Mouse (Mus musculus): ENCODE data around the gene Krt81. TPM values are rescaled to one million over a fixed set of nuclear protein-coding genes. Genes with fewer than 3 reads are reported as not detected.

The Krt81 gene
- polyA plus RNA-seq, 1 experiment from 2014 or later: not detected

DNA sequence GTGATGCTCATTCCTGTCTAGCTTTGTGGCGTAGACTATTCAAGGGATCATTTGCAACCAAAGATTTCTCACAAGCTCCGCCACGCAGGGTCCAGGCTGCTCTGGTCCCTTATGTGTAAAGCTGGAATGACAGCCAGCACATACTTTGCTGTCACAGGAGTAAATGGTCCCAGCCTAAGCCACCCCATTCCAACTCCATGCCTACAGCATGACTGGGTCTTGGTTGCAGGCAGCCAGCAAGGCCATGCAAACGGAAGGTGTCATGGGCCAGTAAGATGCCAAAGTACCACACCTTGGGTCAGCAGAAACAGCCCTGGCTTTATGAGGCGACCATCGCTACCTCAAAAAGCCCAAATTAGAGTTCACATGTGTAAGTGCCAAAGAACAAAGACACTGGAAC, 30.2 kb upstream of the Krt81 start:
- DNase-seq (ENCODE audit: low spot score) (no peak), ATAC-seq (no peak)
- H3K4me3 ChIP-seq (ENCODE audit: low read depth, low read length): no peak overlapping the region
- H3K27me3 ChIP-seq (replicated peaks; ENCODE audit: insufficient read depth, low read length): no peaks in the 10 kb centered on the region
- H3K4me1 ChIP-seq (ENCODE audit: insufficient read depth, low read depth, low read length): peaks cover 3% of the 10 kb centered on the region; the same call in 1 of the 2 replicates
- no peak for TF ChIP-seq EP300 (IDR thresholded peaks at IDR 0.05)
- TF ChIP-seq CTCF (IDR thresholded peaks at IDR 0.05): no peak
- H3K36me3 ChIP-seq (ENCODE audit: insufficient read depth, low read length): no peaks in the 10 kb centered on the region
- H3K27ac ChIP-seq (ENCODE audit: low read length): no peak overlapping the region
- H3K4me2 ChIP-seq (replicated peaks; ENCODE audit: low read depth, low read length): no peak overlapping the region
- 87% methylated on average over 6 of the region's 6 CpGs for WGBS
- H3K9ac ChIP-seq (replicated peaks; ENCODE audit: low read depth): no peak overlapping the region
- no peaks in the 10 kb centered on the region for H3K9me3 ChIP-seq (ENCODE audit: low read length)

DNA sequence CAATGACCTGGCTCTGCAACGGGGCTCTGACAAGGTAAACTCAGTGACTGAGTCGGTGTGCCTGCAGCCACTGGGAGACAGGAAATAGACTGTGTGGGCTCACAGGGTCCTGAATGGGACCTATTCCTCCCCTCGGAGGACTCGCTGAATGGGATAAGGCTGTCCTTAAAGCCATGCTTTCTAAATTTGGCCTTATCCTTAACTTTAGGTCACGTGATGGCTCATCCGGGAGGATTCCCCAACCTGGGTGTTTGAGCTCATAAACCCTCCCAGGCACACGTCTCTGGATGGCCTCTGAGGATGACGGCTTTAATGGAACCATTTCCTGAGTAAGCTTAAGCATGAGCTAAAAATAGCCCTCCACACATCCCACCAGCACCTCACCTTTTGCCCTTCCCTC, 29.2 kb upstream of the Krt81 start:
- WGBS: 44% methylated on average over 8 of the region's 8 CpGs
- TF ChIP-seq EP300 (IDR thresholded peaks at IDR 0.05): no peak
- no peak for TF ChIP-seq CTCF (IDR thresholded peaks at IDR 0.05)
- peaks cover 3% of the 10 kb centered on the region; the same call in 1 of the 2 replicates for H3K4me1 ChIP-seq (ENCODE audit: insufficient read depth, low read depth, low read length)
- ATAC-seq: no peak
- no peak overlapping the region for H3K4me3 ChIP-seq (ENCODE audit: low read depth, low read length)
- H3K27ac ChIP-seq (ENCODE audit: low read length): no peak overlapping the region
- no peak overlapping the region for H3K9ac ChIP-seq (replicated peaks; ENCODE audit: low read depth)
- no peaks in the 10 kb centered on the region for H3K36me3 ChIP-seq (ENCODE audit: insufficient read depth, low read length)
- no peaks in the 10 kb centered on the region for H3K27me3 ChIP-seq (replicated peaks; ENCODE audit: insufficient read depth, low read length)
- no peak for DNase-seq (ENCODE audit: low spot score)
- no peak overlapping the region for H3K4me2 ChIP-seq (replicated peaks; ENCODE audit: low read depth, low read length)
- no peaks in the 10 kb centered on the region for H3K9me3 ChIP-seq (ENCODE audit: low read length)

DNA sequence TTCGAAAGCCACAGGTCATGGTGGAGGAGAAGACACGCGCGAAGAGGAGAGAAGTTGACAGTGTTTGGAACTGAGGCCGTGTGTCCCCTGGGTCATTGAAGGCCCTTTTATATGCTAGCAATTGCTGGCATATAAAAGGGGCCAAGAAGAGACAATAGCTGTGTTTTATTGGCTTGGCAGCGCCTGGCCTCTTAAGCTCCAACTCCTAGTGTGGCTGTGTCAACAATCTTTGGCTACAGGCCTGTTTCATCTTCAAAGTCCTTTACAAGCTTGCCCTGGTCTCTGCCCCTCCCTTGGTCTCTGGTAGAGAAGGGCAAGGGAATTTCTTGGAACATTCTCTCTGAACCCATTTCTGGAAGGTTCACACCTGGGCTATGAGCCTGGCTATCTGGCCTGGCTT, 27.9 kb upstream of the Krt81 start, which contains the start of gene Krt83:
TSS of gene Krt83 (minus strand) at position 82 of the 400 bp plus-strand sequence.
- peak; percentile 31 for DNase-seq (ENCODE audit: low spot score)
- WGBS: 55% methylated on average over 6 of the region's 6 CpGs

DNA sequence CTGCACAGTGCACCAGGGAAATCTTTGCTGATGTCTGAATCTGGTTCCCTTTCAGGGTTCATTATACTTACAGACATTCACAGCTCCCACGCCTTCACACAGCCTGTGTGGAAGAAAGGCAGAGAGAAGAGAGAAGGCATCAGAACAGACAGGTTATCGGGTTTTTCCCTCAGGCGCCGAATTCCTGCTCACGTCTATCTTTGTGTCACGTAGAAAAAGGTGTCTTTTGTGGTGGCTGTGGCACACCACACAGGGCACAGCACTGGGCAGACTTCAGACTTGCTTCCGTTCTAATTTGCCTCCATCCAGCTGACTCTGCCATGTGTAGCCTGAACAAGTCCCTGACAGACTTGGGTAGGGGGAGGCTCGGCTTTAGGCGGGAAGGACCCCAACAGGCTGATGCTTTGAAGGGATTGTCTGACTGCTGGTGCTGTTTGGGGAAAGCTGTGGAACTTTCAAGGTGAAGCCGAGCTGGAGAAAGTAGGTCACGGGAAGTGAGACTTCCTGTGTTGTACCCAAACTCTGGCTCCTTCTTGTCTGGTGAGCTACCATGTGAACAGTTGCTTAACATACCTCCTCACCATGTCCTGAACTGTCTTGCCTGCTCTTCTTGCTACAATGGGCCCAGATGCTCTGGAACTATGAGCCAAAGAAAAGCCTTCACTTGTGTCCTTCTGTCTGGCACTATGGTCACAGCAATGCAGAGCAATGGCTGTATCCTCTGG, 22.5 kb upstream of the Krt81 start:
- Histone ChIP-seq H3K9me3 (ENCODE audit: low read length) (no peaks in the 10 kb centered on the region), H3K36me3 (ENCODE audit: insufficient read depth, low read length) (no peaks in the 10 kb centered on the region), H3K4me2 (replicated peaks; ENCODE audit: low read depth, low read length) (no peak overlapping the region), H3K4me3 (ENCODE audit: low read depth, low read length) (no peak overlapping the region), H3K9ac (replicated peaks; ENCODE audit: low read depth) (no peak overlapping the region), H3K4me1 (ENCODE audit: insufficient read depth, low read depth, low read length) (no peaks in the 10 kb centered on the region), H3K27ac (ENCODE audit: low read length) (no peak overlapping the region), H3K27me3 (replicated peaks; ENCODE audit: insufficient read depth, low read length) (no peaks in the 10 kb centered on the region)
- 72% methylated on average over 11 of the region's 11 CpGs for WGBS
- ATAC-seq (no peak), DNase-seq (ENCODE audit: low spot score) (no peak)
- TF ChIP-seq CTCF (IDR thresholded peaks at IDR 0.05) (no peak), EP300 (IDR thresholded peaks at IDR 0.05) (no peak)

More for the DNA sequence above, 27.9 kb upstream of the Krt81 start, which contains the start of gene Krt83:
- H3K4me3 ChIP-seq (ENCODE audit: low read depth, low read length): no peak within 1 kb of the TSS
- no peaks in the 10 kb centered on the region for H3K27me3 ChIP-seq (replicated peaks; ENCODE audit: insufficient read depth, low read length)
- ATAC-seq: no peak
- H3K9ac ChIP-seq (replicated peaks; ENCODE audit: low read depth): no peak within 1 kb of the TSS
- no peaks in the 10 kb centered on the region for H3K36me3 ChIP-seq (ENCODE audit: insufficient read depth, low read length)
- TF ChIP-seq EP300 (IDR thresholded peaks at IDR 0.05) (no peak), CTCF (IDR thresholded peaks at IDR 0.05) (no peak)
- peaks cover 3% of the 10 kb centered on the region; the same call in 1 of the 2 replicates for H3K4me1 ChIP-seq (ENCODE audit: insufficient read depth, low read depth, low read length)
- no peaks in the 10 kb centered on the region for H3K9me3 ChIP-seq (ENCODE audit: low read length)
- H3K4me2 ChIP-seq (replicated peaks; ENCODE audit: low read depth, low read length): no peak within 1 kb of the TSS
- no peak within 1 kb of the TSS for H3K27ac ChIP-seq (ENCODE audit: low read length)

DNA sequence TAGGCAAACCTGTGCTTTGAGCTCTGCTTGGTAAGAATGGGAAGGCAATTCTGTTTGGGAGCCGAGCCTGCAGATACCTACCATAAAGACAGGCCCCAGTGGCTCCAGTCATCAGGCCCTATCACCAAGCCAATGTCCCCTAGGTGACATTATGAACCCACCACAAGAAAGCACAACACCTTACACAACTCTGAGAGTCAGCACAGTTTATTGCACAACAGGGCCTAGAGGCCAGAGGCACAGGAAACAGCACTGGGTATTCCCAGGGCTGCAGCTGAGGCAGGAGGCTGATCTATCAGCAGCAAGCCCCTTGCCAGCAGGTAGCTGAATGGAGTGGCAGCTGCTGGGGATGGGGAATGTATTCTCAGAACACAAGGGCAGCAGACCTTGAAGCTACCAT, 21.4 kb upstream of the Krt81 start:
- H3K27me3 ChIP-seq (replicated peaks; ENCODE audit: insufficient read depth, low read length): no peaks in the 10 kb centered on the region
- no peak for ATAC-seq
- 74% methylated on average over 1 of the region's 1 CpGs for WGBS
- no peak overlapping the region for H3K4me2 ChIP-seq (replicated peaks; ENCODE audit: low read depth, low read length)
- no peaks in the 10 kb centered on the region for H3K4me1 ChIP-seq (ENCODE audit: insufficient read depth, low read depth, low read length)
- H3K9me3 ChIP-seq (ENCODE audit: low read length): no peaks in the 10 kb centered on the region
- H3K27ac ChIP-seq (ENCODE audit: low read length): no peak overlapping the region
- TF ChIP-seq CTCF (IDR thresholded peaks at IDR 0.05): no peak
- no peak for TF ChIP-seq EP300 (IDR thresholded peaks at IDR 0.05)
- no peak overlapping the region for H3K9ac ChIP-seq (replicated peaks; ENCODE audit: low read depth)
- H3K36me3 ChIP-seq (ENCODE audit: insufficient read depth, low read length): no peaks in the 10 kb centered on the region
- DNase-seq (ENCODE audit: low spot score): no peak
- H3K4me3 ChIP-seq (ENCODE audit: low read depth, low read length): no peak overlapping the region

DNA sequence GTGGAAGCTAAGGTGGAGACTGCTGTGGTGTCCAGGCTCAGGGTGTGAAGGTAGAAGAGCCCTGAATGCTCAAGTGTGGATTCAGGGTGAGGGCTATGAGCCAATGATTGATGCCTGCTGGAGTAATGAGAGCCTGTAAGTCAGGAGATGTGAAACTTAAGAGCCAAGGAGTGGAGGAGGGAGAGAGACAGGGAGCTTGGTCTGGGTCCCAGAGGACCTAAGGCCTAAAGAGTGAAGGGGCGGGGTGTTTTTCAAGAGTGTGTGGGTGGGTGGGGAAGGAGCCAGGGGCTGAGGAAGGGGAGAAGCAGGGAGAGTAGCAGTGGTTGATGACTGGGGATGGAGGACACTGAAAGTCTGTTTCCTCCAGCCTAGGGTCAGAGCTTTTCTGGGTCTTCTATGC, 20.1 kb upstream of the Krt81 start:
- Histone ChIP-seq H3K9ac (replicated peaks; ENCODE audit: low read depth) (no peak overlapping the region), H3K27me3 (replicated peaks; ENCODE audit: insufficient read depth, low read length) (no peaks in the 10 kb centered on the region), H3K36me3 (ENCODE audit: insufficient read depth, low read length) (no peaks in the 10 kb centered on the region), H3K27ac (ENCODE audit: low read length) (no peak overlapping the region), H3K4me3 (ENCODE audit: low read depth, low read length) (no peak overlapping the region), H3K4me1 (ENCODE audit: insufficient read depth, low read depth, low read length) (no peaks in the 10 kb centered on the region), H3K4me2 (replicated peaks; ENCODE audit: low read depth, low read length) (no peak overlapping the region), H3K9me3 (ENCODE audit: low read length) (no peaks in the 10 kb centered on the region)
- ATAC-seq (no peak), DNase-seq (ENCODE audit: low spot score) (no peak)
- 60% methylated on average over 1 of the region's 1 CpGs for WGBS
- no peak for TF ChIP-seq EP300 (IDR thresholded peaks at IDR 0.05)
- no peak for TF ChIP-seq CTCF (IDR thresholded peaks at IDR 0.05)

Measured in lung, postnatal 0 days (tissue).